Mouse (Mus musculus) embryonic facial prominence, embryonic 10.5 days (tissue): ENCODE results near the gene Sept9. TPM values are rescaled to one million over a fixed set of nuclear protein-coding genes. Genes with fewer than 3 reads are reported as not detected.
A peak's percentile ranks its signal among the peaks of the same experiment; 100 is the strongest.

Source experiments
- DNase-seq: peaks from one replicate; pipeline ENCODE4 v3.0.0-alpha.2; 2017; ENCODE audit warnings: low spot score
- H3K27ac ChIP-seq: fragments of 300-500 bp; sonication (generic); replicated peaks from 2 replicates; pipeline ENCODE4 v1.5.1; 2016; ENCODE audit warnings: mild to moderate bottlenecking
- H3K27me3 ChIP-seq: fragments of 300-500 bp; sonication (generic); replicated peaks from 2 replicates; pipeline ENCODE4 v1.6.1; 2016; ENCODE audit warnings: low read depth, mild to moderate bottlenecking; ENCODE audit not compliant: poor library complexity, severe bottlenecking
- H3K36me3 ChIP-seq: fragments of 300-500 bp; sonication (generic); replicated peaks from 2 replicates; pipeline ENCODE4 v1.6.1; 2016; ENCODE audit warnings: mild to moderate bottlenecking, moderate library complexity
- H3K4me1 ChIP-seq: fragments of 300-500 bp; sonication (generic); 2 replicates; pipeline ENCODE4 v1.6.1; 2016
- H3K4me3 ChIP-seq: fragments of 300-500 bp; sonication (generic); 2 replicates; pipeline ENCODE4 v1.5.1; 2016; ENCODE audit warnings: mild to moderate bottlenecking, moderate library complexity
- H3K9me3 ChIP-seq: fragments of 300-500 bp; sonication (generic); 2 replicates; pipeline ENCODE4 v1.6.1; 2016; ENCODE audit warnings: mild to moderate bottlenecking
- WGBS: fragments of 180-500 bp; shearing (Covaris S2); methylation state at CpG from one replicate; pipeline ENCODE4 v1.1.7; 2016; 5-methylcytosine and 5-hydroxymethylcytosine counted together
- polyA plus RNA-seq: library from polyadenylated mRNA; unstranded; fragments of >200 nt; fragmentation: Nextera tagmentation; extraction: Ambion mirVana; gene quantifications from 2 replicates; pipeline ENCODE4 v1.2.1, GENCODE M21; 2016

Sept9 gene
- polyA plus RNA-seq, 1 experiment from 2014 or later = 255 TPM

DNA sequence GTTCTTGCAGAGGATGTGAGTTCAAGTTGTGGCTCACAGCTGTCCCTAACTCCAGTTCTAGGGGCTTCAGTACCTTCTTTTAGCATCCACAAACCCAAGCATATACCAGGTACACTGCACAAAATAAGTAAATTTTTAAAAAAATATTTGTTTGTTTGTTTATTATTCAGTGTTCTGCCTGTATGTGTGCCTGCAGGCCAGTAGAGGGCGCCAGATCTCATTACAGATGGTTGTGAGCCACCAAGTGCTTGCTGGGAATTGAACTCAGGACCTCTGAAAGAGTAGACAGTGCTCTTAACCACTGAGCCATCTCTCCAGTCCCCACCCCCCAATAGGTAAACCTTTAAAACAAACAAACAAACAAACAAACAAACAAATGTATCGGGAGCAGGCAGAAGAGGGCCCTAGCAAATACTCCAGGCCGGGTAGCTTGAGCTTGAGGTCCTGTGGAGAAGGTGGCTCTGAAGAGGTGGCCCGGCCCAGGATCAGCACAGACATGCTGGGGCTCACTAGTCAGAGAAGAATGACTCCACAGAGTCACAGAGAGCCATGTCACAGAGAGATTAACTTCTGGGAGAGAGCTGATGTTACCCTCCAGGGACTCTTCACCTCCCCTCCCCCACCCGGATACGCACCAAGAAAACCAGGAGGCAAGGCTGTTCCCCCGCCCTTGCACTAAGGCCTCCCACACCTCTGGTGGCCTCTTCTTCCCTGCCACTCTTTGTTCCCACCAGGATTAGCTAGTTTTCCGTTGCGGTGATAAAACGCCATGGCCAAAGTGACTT lies 202.3 kb downstream of the Sept9 start:
- no peak for DNase-seq
- WGBS = 89% methylated on average over 10 of the region's 10 CpGs
- H3K9me3 ChIP-seq = peaks cover 12% of the 10 kb centered on the region; the same call in 1 of the 2 replicates
- H3K4me1 ChIP-seq = peaks cover 41% of the 10 kb centered on the region
- H3K27ac ChIP-seq = no peak overlapping the region
- H3K4me3 ChIP-seq = no peak overlapping the region
- H3K36me3 ChIP-seq = no peaks in the 10 kb centered on the region
- peaks cover 70% of the 10 kb centered on the region for H3K27me3 ChIP-seq

DNA sequence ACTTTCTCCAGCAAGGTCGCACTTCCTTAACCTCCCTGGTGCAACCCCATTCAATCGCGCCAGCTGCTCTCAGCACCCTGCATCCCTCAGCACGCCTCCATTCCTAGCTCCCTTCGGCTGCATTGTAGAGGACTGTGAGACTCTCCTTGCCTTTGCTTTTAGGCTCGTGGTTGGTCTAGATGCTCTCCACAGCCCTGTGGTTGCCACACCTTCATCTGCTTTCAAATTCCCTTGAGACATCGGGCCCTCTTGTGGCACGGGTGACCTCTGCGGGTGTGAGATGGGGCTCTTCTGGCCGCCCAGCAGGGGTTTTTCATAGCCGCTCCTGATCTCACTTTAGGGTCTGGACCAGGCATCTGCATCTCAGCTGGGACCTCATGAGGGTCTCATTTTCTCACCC lies 203.1 kb downstream of the Sept9 start:
- DNase-seq = no peak
- H3K4me1 ChIP-seq = peaks cover 41% of the 10 kb centered on the region
- peaks cover 12% of the 10 kb centered on the region; the same call in 1 of the 2 replicates for H3K9me3 ChIP-seq
- 88% methylated on average over 11 of the region's 11 CpGs for WGBS
- H3K27ac ChIP-seq = no peak overlapping the region
- H3K36me3 ChIP-seq = no peaks in the 10 kb centered on the region
- peaks cover 66% of the 10 kb centered on the region for H3K27me3 ChIP-seq
- no peak overlapping the region for H3K4me3 ChIP-seq

GRCm38 (mm10) chr11:117403073-117403472 lies 203.6 kb downstream of the Sept9 start:
- peaks cover 12% of the 10 kb centered on the region; the same call in 1 of the 2 replicates for H3K9me3 ChIP-seq
- H3K4me3 ChIP-seq = no peak overlapping the region
- peaks cover 60% of the 10 kb centered on the region for H3K27me3 ChIP-seq
- DNase-seq = no peak
- H3K4me1 ChIP-seq = peaks cover 41% of the 10 kb centered on the region
- H3K27ac ChIP-seq = no peak overlapping the region
- H3K36me3 ChIP-seq = no peaks in the 10 kb centered on the region
- 82% methylated on average over 6 of the region's 6 CpGs for WGBS

DNA sequence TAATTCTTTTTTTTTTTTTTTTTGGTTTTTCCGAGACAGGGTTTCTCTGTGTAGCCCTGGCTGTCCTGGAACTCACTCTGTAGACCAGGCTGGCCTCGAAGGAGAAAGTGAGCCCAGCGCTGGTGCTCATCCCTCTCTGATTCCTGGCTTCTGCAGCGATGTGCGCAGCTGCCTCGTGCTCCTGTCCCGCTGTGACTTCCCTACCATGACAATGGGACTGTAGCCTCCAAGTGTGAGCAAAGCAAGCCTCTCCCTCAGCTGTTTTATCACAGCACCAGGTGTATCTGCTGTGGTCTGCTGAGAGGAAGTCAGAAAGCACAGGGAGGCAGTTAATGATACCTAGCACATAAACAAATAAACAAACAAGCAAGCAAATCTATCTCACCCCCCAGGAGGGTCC lies 204.3 kb downstream of the Sept9 start:
- H3K9me3 ChIP-seq = peaks cover 12% of the 10 kb centered on the region; the same call in 1 of the 2 replicates
- 43% methylated on average over 7 of the region's 7 CpGs for WGBS
- peak overlapping the region; percentile 55 for H3K27ac ChIP-seq
- H3K36me3 ChIP-seq = no peaks in the 10 kb centered on the region
- no peak for DNase-seq
- peaks cover 60% of the 10 kb centered on the region for H3K27me3 ChIP-seq
- no peak overlapping the region for H3K4me3 ChIP-seq
- peaks cover 41% of the 10 kb centered on the region for H3K4me1 ChIP-seq

GRCm38 (mm10) chr11:117406711-117407110 lies 207.2 kb downstream of the Sept9 start:
- peaks cover 56% of the 10 kb centered on the region for H3K4me1 ChIP-seq
- peaks cover 79% of the 10 kb centered on the region for H3K27me3 ChIP-seq
- peak overlapping the region; percentile 86 for H3K27ac ChIP-seq

DNA sequence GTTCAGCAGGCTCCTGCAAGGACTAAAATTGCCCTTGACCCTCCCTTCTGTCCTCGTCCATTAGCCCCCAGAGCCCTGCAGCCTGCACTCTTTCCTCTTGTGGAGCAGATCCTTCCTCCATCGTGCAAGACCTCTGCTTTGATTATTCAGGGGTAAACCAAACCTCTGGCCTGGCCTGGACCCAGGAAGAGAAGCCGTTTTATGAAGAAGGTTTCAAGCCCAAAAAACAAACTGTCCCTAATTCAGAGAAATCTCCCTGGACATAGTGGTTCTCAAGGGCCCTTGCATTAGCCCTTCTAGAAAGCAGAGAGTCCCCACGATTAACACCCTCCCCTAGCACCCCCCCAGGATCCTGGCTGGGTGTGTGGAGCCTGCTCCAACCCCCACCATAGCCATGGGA lies 207.7 kb downstream of the Sept9 start:
- 12% methylated on average over 4 of the region's 4 CpGs for WGBS
- Histone ChIP-seq H3K27me3 (peaks cover 80% of the 10 kb centered on the region), H3K4me1 (peaks cover 56% of the 10 kb centered on the region), H3K27ac (peak overlapping the region; percentile 86), H3K9me3 (peaks cover 7% of the 10 kb centered on the region; the same call in 1 of the 2 replicates), H3K36me3 (no peaks in the 10 kb centered on the region), H3K4me3 (peak overlapping the region; percentile 56)
- DNase-seq = no peak

More at GRCm38 (mm10) chr11:117406711-117407110, 207.2 kb downstream of the Sept9 start:
- WGBS = 87% methylated on average over 1 of the region's 1 CpGs
- Histone ChIP-seq H3K9me3 (peaks cover 11% of the 10 kb centered on the region; the same call in 1 of the 2 replicates), H3K4me3 (no peak overlapping the region), H3K36me3 (no peaks in the 10 kb centered on the region)
- DNase-seq = no peak

GRCm38 (mm10) chr11:117407651-117408441 lies 208.4 kb downstream of the Sept9 start:
- Histone ChIP-seq H3K9me3 (0 out of 2 replicates have a peak, but pooled peaks cover 2% of the 10 kb centered on the region), H3K4me1 (peaks cover 56% of the 10 kb centered on the region), H3K36me3 (no peaks in the 10 kb centered on the region), H3K27me3 (peaks cover 80% of the 10 kb centered on the region), H3K27ac (peak overlapping the region; percentile 86), H3K4me3 (peak overlapping the region; percentile 56)
- peak; percentile 81 for DNase-seq
- 1% methylated on average over 28 of the region's 28 CpGs for WGBS

DNA sequence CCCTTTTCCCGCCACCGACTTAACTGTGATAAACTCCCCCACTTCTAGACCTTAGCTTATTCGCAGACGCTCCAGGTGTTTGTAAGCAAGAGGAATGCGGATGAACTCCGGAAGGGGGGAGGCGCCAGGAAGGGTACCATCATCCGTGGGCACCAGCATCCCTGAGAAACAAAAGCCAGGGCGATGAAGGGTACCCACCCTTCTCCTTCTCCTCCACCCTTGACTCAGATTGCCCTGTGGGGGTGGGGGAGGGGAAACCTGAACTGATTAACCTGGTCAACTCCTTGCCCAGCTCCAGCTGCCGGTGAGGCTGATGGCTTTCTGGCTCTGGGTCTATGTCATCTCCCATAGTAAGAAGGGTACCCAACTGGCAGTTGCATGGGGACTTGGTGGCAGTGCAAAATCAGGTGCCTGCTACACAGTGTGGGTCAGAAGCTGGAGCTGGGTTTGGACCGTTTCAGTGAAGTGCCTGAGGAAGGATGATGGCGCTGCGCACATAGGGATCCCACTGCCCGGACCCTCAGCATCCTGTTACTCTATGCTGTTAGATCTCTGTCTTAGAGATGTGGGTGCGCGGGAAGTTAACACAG lies 209.1 kb downstream of the Sept9 start:
- DNase-seq = peak; percentile 50
- H3K9me3 ChIP-seq = 0 out of 2 replicates have a peak, but pooled peaks cover 2% of the 10 kb centered on the region
- H3K27ac ChIP-seq = peak overlapping the region; percentile 86
- no peaks in the 10 kb centered on the region for H3K36me3 ChIP-seq
- H3K4me1 ChIP-seq = peaks cover 63% of the 10 kb centered on the region
- 5% methylated on average over 16 of the region's 16 CpGs for WGBS
- H3K27me3 ChIP-seq = peaks cover 80% of the 10 kb centered on the region
- peak overlapping the region; percentile 56 for H3K4me3 ChIP-seq

- 69% methylated on average over 11 of the region's 11 CpGs for WGBS
- no peak for DNase-seq
- Histone ChIP-seq H3K4me3 (no peak overlapping the region), H3K27me3 (peaks cover 80% of the 10 kb centered on the region), H3K4me1 (peaks cover 65% of the 10 kb centered on the region), H3K9me3 (0 out of 2 replicates have a peak, but pooled peaks cover 2% of the 10 kb centered on the region), H3K27ac (no peak overlapping the region), H3K36me3 (no peaks in the 10 kb centered on the region)
These were observed 209.9 kb downstream of the Sept9 start for GRCm38 (mm10) chr11:117409331-117409730.

GRCm38 (mm10) chr11:117410059-117410458 lies 210.6 kb downstream of the Sept9 start:
- 15% methylated on average over 6 of the region's 6 CpGs for WGBS
- Histone ChIP-seq H3K9me3 (0 out of 2 replicates have a peak, but pooled peaks cover 2% of the 10 kb centered on the region), H3K27me3 (peaks cover 80% of the 10 kb centered on the region), H3K27ac (peak overlapping the region; percentile 57; the same call in 1 of the 2 replicates), H3K4me3 (no peak overlapping the region), H3K4me1 (peaks cover 65% of the 10 kb centered on the region), H3K36me3 (no peaks in the 10 kb centered on the region)
- no peak for DNase-seq

DNA sequence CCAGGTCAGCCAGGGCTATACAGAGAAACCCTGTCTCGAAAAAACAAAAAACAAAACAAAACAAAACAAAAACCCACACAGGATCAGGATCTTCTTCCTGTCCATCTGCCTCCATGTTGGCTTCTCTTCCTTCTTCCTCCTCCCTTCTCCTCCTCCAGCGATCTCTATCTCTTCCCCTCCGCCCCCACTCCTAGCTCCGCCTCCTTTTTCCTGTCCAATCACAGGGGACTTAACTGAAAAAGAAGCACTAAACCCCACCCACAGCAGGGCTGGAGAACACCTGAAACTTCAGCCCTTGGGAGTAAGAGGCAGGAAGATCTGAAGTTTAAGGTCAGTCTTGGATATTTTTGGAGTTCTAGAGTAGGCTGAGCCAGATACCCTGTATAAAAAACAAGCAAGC lies 212.2 kb downstream of the Sept9 start:
- Histone ChIP-seq H3K4me3 (no peak overlapping the region), H3K9me3 (0 out of 2 replicates have a peak, but pooled peaks cover 2% of the 10 kb centered on the region), H3K27me3 (peaks cover 81% of the 10 kb centered on the region), H3K27ac (no peak overlapping the region), H3K36me3 (no peaks in the 10 kb centered on the region), H3K4me1 (peaks cover 73% of the 10 kb centered on the region)
- DNase-seq = no peak
- 90% methylated on average over 4 of the region's 4 CpGs for WGBS
